Comparison of ENCODE assay signal across 14 mouse cellular contexts in genomic region chr6:148413638-148414037, GRCm38 (mm10). TPM values are rescaled to one million over a fixed set of nuclear protein-coding genes. Genes with fewer than 3 reads are reported as not detected.
A peak's percentile ranks its signal among the peaks of the same experiment; 100 is the strongest.
DNase-seq lines count a peak whose midpoint lies in the region; ATAC-seq and TF ChIP-seq lines count a peak whose summit lies in the region.
"Had no signal": no experiment of that assay in that cellular context is flagged by ENCODE, and none has a peak within 500 bp of the region (broad histone marks: within the 10 kb centered on the region; RNA-seq: fewer than 3 reads in every experiment).

No protein-coding gene starts in this region.

- peak; percentile 41 for TF ChIP-seq CTCF in gastrocnemius, adult 2 months (IDR thresholded peaks at IDR 0.05)
- peak; percentile 34; the same call in 1 of the 2 replicates for TF ChIP-seq CTCF in liver, postnatal 0 days (IDR thresholded peaks at IDR 0.05; ENCODE audit: low read depth)

- no peak for ATAC-seq in liver, postnatal 0 days
- no peak for ATAC-seq in liver, embryonic 12.5 days
- ATAC-seq: forebrain, embryonic 16.5 days had no signal

- intact Hi-C loops in gastrocnemius, adult 2 months (cut with DNase I) = loop anchor here (10.0 kb wide), 1 partner anchor 271 kb away; no protein-coding TSS in a partner anchor

- no peaks in the 10 kb centered on the region for H3K4me1 ChIP-seq in liver, postnatal 0 days (ENCODE audit: insufficient read depth)
- H3K4me1 ChIP-seq in liver, embryonic 12.5 days = no peaks in the 10 kb centered on the region
- H3K4me1 ChIP-seq: hindbrain, embryonic 13.5 days had no signal

- DNase-seq in gastrocnemius, adult 2 months = no peak
- DNase-seq in gastrocnemius, postnatal 4 days (ENCODE audit: low spot score in 2 of 2) = no peak
- no peak for DNase-seq in liver, postnatal 0 days
- DNase-seq in ES-CJ7 (ENCODE audit: low read depth, low spot score) = peak; percentile 22
- peak; percentile 30 for DNase-seq in induced T-regulatory cell, adult 2 months (ENCODE audit: low read depth)
- no peak for DNase-seq in kidney, adult 9 months
- DNase-seq in cerebellum, postnatal 10 days = no peak
- DNase-seq: adrenal gland, postnatal 25 days; cerebellum, postnatal 25 days; heart, postnatal 10 days; kidney, adult 8-10 months had no signal

- H3K36me3 ChIP-seq in liver, postnatal 0 days (replicated peaks; ENCODE audit: insufficient read depth, low read length) = no peaks in the 10 kb centered on the region
- no peaks in the 10 kb centered on the region for H3K36me3 ChIP-seq in liver, embryonic 12.5 days
- H3K36me3 ChIP-seq: hindbrain, embryonic 13.5 days had no signal

- no peak overlapping the region for H3K4me3 ChIP-seq in gastrocnemius, adult 2 months
- H3K4me3 ChIP-seq in liver, postnatal 0 days (ENCODE audit: low read depth, low read length) = no peak overlapping the region
- H3K4me3 ChIP-seq in liver, embryonic 12.5 days = no peak overlapping the region
- H3K4me3 ChIP-seq: hindbrain, embryonic 13.5 days had no signal

- no peak for TF ChIP-seq EP300 in liver, postnatal 0 days (IDR thresholded peaks at IDR 0.05; ENCODE audit: low read depth)

- no peak overlapping the region for H3K9ac ChIP-seq in liver, postnatal 0 days (replicated peaks)
- no peak overlapping the region for H3K9ac ChIP-seq in liver, embryonic 12.5 days
- H3K9ac ChIP-seq: hindbrain, embryonic 13.5 days had no signal

- no peaks in the 10 kb centered on the region for H3K27me3 ChIP-seq in liver, postnatal 0 days (ENCODE audit: insufficient read depth, low read length)
- no peaks in the 10 kb centered on the region for H3K27me3 ChIP-seq in liver, embryonic 12.5 days (replicated peaks)
- H3K27me3 ChIP-seq: hindbrain, embryonic 13.5 days had no signal

- H3K27ac ChIP-seq in gastrocnemius, adult 2 months = no peak overlapping the region
- H3K27ac ChIP-seq in liver, postnatal 0 days (ENCODE audit: low read depth) = no peak overlapping the region
- no peak overlapping the region for H3K27ac ChIP-seq in liver, embryonic 12.5 days
- H3K27ac ChIP-seq: hindbrain, embryonic 13.5 days had no signal

- no peaks in the 10 kb centered on the region for H3K9me3 ChIP-seq in liver, postnatal 0 days (ENCODE audit: low read length)
- no peaks in the 10 kb centered on the region for H3K9me3 ChIP-seq in liver, embryonic 12.5 days (replicated peaks)
- H3K9me3 ChIP-seq: hindbrain, embryonic 13.5 days had no signal

- H3K4me2 ChIP-seq in liver, postnatal 0 days (ENCODE audit: low read depth, low read length) = no peak overlapping the region
- no peak overlapping the region for H3K4me2 ChIP-seq in liver, embryonic 12.5 days
- H3K4me2 ChIP-seq: hindbrain, embryonic 13.5 days had no signal

RNA-seq across cellular contexts. Expression of gene Tmtc1, which starts 30.6 kb away (rescaled TPM):
- 10 to 100 TPM; 55.4 to 64.8 TPM for total RNA-seq in gastrocnemius, adult 2 months (2021)
- 10 to 100 TPM; 27.4 to 30.2 TPM for total RNA-seq in gastrocnemius, postnatal 4 days (2021)
- 0.11 and 0.12 TPM in 2 replicates for polyA plus RNA-seq in liver, postnatal 0 days (2015; fragmentation: Nextera tagmentation; extraction: Ambion mirVana)
- polyA plus RNA-seq in liver, embryonic 12.5 days (2016; fragmentation: Nextera tagmentation; extraction: Ambion mirVana) = 0.26 and 0.36 TPM in 2 replicates

Comparison
In these comparisons a context has a peak if more than half of its experiments do, and no peak if none do; other contexts are left out.
1. DNase-seq: peak in ES-CJ7 (single experiment) and induced T-regulatory cell, adult 2 months (single experiment); none in gastrocnemius, adult 2 months (single experiment), gastrocnemius, postnatal 4 days (0 of 2), liver, postnatal 0 days (single experiment), kidney, adult 9 months (single experiment) and cerebellum, postnatal 10 days (0 of 2).